Mouse (Mus musculus): ENCODE results near the gene Paqr9.
"Not testable (repeated sequence)": the region's sequence is repeated elsewhere in the genome, so short reads cannot be mapped to it uniquely, and the experiment has no call there.

Gene Paqr9

DNA sequence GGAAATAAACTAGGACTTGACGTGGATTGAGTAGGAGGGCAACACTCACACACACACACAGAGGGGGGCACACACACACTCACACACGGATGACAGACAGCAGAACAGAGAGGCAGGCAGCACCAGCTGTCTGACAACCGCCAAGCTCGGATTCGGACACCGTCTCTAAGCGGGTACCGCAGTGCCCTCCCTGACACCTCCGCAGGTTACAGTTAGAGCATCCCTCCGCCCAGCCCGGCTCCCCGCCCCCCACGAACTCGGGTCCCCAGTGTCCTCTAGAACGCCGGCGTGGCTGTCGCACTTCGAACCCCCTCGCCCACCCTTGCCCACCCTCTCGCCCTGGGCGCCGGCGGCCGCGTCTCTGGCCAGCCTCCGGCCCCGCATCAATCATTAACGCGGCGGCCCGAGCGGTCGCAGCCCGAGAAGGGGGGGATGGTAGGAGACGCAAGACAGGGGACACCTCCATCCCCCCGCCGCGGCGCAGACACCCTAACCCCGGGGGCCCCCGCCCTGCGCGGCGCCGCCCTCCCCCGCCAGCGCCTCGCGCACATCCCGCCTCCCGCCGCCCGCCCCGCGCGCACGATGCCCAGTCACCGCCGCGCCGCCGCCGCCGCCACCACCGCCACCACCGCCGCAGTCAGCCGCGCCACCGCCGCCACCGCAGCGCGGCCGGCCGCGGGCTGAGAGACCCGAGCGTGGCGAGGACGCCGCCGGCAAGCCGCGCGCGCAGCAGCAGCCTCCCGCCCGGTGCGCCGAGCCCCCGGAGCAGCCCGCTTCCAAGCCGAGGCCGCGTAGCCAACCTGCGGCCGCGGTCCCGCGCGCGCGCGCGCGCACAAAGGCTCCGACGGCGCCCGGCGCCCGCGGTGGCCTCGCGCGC, at the start of gene Paqr9:
Gene Paqr9, plus strand, starts transcription at position 599 of the 877 bp plus-strand sequence.
- DNase-seq, result peak in 1 of 2 experiments; percentile 7

DNA sequence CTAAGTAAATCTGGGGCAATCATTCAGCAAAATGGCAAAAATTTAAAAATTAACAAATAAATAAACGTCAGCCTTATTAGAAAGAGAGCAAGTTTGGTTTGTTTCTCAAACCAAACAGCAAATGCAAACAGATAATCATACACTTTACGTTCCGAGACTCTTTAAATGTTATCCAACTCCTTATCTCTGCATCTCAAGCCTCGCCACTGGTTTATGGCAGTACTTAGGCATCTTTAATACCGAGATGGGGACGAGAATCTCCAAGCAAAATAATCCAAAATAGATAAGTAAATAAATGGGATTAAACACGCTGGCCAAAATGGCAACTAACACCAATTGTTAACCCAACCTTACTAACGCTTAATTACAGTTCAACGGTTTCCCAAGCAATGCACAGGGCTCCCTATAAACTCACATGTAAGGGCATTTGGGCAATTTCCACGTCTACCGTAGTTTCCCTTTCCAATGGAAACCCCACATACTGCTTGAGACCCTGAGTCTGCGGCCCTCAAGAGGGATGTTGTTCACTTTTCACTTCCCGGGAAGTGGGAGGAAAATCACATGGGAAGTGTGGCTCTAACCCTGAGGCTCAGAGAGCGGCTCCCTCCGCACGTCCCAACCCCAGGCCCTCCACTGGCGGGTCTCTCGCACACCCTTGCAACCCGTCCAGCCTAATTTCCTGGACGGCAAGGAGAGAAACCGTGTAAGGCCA, 48.6 kb upstream of the Paqr9 start:
- DNase-seq, result no peak

DNA sequence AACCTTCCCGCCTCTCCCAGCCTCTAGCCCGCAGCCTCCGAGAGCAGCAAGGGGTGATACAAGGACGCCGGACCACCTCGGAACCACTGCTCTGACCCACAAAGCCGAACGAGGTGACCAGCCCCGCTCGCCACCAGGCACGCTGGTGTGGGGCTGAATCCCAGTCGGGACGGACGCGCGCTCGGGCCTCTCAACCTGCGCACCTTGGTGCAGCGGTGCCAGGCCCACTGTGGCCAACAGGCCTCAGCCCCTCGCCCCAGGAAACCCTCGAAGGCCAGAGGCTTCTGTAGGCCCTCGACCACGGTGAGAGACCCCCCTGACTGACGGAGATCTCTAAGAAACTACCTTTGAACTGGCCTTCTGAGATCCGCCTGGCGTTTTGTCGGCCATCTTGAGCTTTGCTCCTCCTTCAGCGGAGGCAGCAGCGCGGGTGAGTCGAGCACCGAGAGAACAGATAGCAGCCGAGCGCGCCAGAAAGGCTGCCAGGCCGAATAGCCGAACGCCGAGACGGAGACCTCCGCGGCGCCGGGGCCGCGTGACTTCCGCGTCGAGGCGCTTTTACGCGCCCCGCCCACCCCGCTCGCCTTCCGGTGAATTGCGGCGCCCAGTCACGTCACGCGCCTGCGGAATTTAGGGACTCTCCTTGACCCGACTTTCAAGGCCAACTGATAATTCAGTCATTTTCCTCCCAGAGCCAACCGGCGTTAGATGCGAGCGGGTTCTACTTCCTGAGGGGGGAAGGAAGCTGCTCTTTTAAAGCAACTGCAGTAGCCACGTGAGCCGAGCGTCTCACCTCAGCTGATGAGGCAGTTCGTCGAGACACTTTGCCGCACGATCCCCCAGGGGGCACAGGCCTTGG, 47.8 kb upstream of the Paqr9 start, which contains the start of gene U2surp:
Gene U2surp, minus strand, starts transcription at position 525 of the 859 bp plus-strand sequence.
- peak; percentile 89 to 92 for DNase-seq

DNA sequence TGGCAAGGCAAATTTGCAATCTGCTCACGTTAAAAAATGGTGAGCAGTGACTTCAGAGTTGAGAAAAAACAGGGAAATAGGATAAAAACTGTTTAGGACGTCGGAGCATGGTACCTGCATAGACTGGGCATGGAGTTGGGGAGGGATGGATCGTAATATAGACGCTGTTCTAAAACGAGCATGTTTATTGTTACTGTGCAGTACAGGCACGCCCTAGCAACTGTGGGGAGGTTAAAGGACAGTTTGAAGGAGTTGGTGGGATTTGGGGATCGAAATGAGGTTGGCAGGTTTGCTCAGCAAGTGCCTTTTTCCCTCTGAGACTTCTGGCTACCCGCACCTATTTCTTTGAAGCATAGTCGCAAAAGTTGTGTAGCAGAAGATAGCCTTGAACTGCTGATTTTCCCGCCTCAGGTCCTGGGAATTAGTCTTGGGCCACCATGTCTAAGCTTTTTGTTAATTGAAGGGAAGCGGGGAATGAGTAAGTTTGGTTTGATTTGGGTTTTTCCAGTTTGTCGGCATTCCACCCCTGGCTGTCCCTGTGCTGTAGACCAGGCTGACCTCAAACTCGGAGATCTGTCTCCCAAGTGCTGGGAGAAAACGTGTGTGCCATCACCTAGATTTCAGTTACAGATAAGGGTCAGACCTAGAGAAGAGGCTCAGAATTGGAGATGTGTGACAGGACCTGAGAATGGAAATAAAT, 47.0 kb upstream of the Paqr9 start:
- no peak for DNase-seq

DNA sequence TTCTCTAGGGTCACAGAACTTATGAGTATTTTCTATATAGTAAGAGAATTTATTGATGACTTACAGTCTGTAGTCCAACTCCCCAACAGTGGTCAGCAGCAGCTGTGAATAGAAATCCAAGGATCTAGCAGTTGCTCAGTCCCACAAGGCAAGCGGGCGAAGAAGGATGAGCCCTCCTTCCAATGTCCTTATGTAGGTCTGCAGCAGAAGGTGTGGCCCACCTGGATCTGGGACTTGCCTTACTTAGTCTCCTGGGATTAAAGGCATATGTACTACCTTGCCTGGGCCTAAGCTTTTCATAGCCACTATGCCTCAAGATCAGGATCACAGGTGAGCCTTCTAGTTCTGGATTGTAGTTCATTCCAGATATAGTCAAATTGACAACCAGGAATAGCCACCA, 45.7 kb upstream of the Paqr9 start:
- DNase-seq, result no peak

DNA sequence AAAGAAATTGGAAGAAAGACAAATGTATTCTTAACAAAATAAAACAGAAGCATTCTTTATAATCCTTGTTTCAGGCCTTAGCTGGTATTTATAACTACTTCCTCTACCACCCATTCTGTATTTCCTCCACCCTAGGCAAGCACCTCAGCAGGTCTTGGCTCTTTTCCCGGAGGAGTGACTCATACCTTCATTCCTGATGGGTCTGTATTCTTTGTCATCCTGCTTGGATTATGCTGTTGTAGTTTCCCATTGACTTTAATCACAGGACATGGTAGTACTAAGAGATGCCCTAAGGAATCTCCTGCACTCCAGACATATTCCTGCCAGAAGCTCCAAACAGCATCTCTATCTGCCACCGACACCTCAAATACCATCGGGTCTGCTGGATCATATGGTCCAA, 45.1 kb upstream of the Paqr9 start:
- not testable (repeated sequence) for DNase-seq

DNA sequence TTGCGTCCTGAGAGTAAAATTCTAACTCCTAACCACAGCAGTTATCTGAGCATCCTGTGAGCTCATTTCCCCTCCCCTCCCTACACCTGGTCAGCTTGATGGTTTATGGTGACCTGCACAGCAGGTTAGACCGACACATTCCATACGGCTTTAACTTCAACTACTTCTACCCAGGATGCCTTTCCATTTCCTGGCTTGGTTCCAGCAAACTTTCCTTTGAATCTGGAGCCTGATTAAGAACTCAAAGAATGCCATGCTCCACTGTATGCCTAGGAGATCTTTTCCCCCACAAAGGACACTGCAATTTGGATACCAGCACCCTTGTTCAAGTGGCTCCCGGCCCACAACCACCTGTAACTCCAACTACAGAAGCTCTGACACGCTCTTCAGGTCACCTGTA, 38.9 kb upstream of the Paqr9 start:
- DNase-seq, result no peak

DNA sequence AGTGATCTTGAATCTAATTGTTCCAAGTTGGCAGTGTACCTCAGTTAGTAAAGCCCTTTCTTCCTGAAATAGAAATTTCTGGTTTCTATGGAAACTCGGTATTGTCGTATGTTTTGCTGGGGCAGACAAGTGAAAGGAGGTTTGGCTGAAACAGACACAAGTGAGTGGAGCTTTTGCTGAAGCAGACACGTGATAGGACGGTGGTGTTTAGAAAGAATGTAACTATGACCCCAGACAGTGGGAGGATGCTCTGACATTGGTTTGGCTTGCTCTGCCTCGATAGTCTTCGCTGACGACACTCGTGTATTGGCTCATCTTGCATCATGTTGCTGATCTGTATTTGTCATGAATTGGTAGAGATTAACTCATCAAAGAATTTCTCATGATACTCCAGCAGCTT, 38.4 kb upstream of the Paqr9 start:
- no peak for DNase-seq

DNA sequence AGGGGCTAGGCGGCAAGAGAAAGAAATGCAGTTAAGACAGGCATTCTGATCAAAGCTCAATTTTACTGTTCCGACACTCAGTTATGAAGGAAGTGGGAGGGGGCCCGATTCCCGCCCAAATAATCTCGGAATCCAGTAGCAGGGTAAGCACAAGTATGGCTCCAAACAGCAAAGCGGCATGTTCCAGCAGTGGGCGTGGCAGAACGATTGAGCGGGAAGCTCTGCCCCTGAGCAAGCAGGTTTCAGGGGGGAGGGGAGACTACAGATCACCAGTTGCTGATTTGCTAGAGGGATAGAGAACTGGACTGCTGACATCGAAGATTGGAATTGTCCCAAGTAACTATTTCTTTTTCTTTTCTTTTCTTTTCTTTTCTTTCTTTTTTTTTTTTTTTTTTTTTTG, 37.9 kb upstream of the Paqr9 start:
- DNase-seq, result no peak

DNA sequence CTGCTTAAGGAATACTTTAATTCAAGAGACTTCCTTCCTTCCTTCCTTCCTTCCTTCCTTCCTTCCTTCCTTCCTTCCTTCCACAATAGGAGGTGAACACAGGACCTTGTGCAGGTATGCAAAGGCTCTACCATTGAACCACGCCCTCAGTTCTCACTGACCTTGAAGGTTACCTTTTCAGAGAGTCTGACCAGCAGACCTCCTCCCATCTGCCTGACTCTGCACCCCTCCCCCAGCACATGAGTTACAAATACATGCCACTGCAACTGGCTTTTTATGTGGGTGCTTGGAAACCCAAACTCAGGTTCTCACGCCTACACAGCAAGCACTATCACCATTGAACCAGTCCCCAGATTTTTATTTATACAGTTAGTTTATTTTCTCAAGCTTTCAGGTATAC, 36.9 kb upstream of the Paqr9 start:
- DNase-seq, result no peak

DNA sequence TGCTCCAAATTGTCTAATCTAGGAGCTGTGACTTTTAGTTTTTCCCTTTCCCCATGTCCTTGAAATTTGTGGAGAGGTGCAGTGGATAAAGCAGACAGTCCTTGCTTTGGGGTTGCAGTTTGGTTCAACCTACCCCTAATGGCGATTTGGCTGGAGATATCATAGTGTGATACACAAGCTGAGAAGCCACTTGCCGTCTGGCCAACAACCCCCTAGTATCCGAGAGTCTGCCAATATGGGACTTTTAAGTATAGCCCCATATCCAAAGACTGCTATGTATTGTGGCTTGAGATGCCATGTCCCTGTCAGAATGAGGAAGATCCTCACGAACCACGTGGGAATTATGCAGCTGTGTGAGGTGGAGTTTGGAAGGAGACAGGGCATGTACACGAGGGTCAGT, 34.1 kb upstream of the Paqr9 start:
- no peak for DNase-seq

DNA sequence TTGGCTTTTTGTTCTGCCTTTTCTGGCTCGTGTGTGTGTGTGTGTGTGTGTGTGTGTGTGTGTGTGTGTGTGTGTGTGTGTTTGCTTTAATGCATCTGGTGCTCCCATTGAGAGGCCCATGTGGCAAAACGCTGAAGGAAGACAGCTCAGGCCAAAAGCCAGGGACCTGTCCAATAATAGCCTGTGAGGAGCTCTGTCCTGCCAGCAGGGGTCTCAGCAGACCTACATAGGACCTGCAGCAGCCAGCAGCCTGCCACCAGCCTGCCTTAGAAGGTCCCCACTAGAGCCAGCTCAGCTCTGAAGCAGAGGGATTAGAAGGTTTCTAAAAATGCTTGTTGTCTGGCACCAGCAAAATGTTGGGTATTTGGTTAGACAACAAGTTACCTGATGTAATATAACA, 33.5 kb upstream of the Paqr9 start:
- no peak for DNase-seq

DNA sequence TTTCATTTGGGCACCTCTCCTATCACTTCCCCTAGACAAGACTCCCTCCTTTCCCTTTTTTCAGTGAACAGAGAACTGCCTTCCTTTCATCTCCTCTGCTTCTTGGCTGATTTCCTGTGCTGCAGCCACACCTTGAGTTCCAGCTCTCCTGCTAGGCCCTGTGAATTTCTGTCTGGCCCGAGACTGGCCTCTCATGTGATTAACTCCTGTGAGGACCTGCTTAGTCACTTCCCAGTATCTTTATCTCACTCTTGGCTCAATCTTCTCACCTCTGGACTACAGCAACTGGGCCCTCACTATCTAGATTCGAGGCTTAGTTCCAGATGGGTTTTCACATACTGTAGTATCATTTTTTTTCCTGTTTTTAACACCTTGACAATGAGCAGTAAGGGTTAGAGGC, 31.8 kb upstream of the Paqr9 start:
- no peak for DNase-seq

DNA sequence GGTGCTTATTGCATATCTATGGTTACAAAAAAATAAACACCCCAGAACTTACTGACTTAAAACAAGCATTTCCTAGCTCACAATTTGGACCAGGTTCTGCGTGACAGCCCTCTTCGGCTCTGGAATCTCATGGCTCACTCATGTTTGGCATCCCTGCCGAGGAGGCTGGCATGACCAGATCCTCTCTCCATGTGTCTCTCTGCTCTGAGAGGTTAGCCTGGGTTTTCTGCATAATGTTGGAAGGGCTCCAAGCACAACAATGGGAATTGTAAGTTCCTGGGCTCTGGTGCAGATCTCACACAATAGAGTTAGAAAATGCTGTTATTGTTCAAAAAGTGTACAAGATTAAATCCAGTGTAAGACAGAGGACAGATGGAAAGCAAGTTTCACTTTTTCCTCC, 28.3 kb upstream of the Paqr9 start:
- DNase-seq, result no peak

DNA sequence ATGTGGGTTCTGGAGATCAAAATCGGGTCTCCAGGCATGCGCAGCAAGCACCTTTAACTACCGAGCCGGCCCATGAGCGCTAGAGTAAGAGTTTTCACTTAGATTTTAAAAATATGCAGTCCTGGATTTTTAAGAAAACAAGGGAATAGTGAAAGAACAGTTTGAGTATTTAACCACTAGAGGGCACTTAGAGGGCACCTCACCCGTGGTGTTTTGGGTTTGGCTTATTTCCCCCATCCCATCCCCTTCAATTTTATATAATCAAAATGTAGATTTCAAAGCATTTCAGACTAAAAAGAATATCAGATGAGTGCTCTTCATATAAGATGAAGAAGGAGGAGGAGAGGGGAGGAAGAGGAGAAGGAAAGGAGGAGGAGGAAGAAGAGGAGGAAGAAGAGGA, 25.6 kb upstream of the Paqr9 start:
- no peak for DNase-seq

DNA sequence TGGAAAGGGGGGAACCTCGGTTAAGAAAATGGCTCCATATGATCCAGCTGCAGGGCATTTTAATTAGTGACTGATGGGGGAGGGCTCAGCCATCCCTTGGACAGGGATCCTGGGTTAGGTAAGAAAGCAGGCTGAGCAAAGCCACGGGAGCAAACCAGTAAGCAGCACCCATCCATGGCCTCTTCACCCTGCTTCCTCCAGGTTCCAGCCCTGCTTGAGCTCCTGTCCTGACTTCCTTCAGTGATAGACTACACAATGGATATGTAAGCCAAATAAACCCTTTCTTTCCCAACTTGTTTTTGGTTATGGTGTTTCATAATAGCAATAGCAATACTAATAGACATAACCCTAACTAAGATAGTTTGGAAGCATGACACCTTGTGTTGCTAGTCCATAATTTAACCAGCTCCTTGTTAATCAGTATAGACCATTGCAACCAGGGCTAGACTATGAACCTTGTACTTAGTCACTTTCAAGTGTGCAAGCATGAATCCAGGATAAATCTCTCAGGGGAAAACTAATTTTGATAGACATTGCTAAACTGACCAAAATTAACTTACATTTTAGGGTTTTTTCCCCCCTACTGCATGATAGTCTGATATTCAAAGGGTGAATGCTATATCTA, 20.2 kb upstream of the Paqr9 start:
- DNase-seq, result no peak

DNA sequence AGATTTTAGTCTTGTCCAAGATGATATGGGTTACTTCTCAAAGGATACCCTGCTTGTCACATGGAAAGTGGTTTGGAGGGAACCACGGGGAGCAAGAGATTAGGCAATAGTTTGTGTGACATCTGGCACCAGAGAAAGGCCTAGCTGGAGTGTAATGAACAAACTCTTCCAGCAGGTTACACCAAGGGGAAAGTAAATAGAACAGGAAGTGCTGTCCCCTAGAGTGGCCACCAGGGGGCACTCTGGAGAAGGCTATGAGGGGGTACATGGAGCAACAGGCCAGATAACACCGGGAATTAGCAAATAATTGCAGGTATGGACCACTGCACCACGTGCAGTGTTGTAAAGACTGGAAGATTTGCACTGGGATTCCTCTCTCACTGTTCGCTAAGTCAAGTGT, 19.0 kb upstream of the Paqr9 start:
- DNase-seq, result peak; percentile 12 to 41

DNA sequence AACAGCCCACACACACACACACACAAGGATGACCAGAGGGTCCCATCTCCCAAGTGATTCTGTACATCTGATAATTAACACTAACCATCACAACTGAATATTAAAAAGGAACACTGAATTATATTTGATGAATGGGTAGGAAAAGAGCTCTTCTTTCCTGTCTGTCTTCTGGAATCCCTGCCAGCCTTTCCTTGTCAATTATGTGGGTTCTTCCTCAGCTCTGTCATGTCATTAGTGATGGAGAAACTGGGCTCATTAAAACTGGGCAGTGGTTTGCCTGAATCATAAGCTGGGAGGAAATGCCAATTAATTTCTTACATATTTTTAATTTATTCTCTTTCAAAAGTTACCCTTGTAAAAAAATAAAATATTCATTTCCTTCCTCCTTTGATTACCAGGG, 18.2 kb upstream of the Paqr9 start:
- DNase-seq, result no peak

DNA sequence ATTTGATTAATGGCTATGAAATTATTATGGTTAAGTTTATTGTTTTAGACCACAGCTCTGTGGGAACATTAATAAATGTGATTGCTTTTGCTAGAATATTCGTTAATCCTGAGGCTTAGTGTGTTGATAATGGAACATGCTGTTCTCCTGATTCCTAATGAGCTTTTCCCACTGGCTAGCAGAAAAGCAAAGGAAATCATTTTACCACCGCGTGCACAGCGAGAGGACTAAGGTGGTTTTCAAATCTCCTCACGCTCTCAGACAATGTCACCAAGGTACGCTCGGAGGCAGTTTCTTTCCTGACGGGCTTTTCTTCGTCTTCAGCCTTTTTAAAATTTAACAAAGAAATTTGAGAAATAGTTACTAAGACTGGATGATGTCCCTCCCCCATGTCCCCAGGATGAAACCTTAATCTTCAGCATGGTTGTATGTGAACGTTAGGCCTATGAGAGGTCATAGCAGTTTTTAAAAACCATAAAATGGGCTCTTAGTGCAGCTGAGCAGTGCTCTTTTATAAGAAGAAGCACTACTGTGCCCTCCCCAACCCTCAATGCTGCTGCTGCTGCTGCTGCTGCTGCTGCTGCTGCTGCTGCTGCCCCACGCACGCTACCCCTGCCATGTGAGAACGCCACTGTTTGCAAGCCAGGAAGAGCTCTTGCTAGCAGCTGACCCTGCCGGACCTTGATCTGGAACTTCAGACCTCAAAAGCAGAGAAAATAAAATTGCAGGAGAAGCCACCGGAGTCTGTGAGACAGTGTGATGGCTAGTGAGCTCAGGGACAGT, 17.6 kb upstream of the Paqr9 start:
- no peak for DNase-seq

DNA sequence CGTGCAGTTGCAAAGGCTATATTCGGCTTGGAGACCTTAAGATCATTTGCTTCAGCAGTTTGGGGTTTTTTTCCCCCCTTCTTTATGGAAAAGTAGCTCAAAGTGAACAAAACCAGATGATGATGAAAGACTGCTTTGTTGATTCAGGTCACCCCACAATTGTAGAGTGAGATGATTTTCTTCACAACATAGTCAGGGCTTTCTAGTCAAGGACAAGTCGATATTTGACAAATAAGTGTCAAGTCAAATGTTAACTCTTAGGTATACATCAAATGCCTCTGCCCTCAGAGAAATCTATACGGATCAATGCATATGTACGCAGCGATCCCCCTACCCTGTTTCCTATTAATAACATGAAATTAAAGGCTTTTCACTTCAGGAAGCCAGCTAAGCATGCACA, 17.0 kb upstream of the Paqr9 start:
- DNase-seq, result no peak

DNA sequence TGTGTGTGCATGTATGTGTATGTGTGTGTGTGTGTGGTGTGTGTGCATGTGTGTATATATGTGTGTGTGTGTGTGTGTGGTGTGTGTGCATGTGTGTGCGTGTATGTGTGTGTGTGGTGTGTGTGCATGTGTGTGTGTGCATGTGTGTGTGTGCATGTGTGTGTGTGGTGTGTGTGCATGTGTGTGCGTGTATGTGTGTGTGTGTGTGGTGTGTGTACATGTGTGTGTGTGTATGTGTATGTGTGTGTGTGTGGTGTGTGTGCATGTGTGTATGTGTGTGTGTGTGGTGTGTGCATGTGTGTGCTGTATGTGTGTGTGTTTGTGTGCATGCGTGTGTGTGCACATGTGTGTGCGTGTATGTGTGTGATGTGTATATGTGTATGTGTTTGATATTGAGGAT, 14.9 kb upstream of the Paqr9 start:
- no peak for DNase-seq

Measured in spleen, adult 18-20 months (tissue).